Mouse (Mus musculus) hindbrain, embryonic 12.5 days (tissue): ENCODE data around the gene Mpp1. TPM values are rescaled to one million over a fixed set of nuclear protein-coding genes. Genes with fewer than 3 reads are reported as not detected.

ENCODE experiments used
- polyA plus RNA-seq: library from polyadenylated mRNA; unstranded; fragments of >200 nt; fragmentation: Nextera tagmentation; extraction: Ambion mirVana; gene quantifications from 2 replicates; pipeline ENCODE4 v1.2.1, GENCODE M21; 2016

Mpp1 gene
- polyA plus RNA-seq, 1 experiment from 2014 or later = 27.2 TPM

Other genes with a start within 250 kb of the Mpp1 start
- 1.2 and 1.7 TPM in 2 replicates for gene Gab3, start 45.6 kb downstream of the Mpp1 start, polyA plus RNA-seq
- gene Dkc1, start 35.2 kb downstream of the Mpp1 start, polyA plus RNA-seq = 79.3 and 82.7 TPM in 2 replicates
- gene Smim9, start 32.8 kb upstream of the Mpp1 start, polyA plus RNA-seq = not detected in 2 replicates